Mouse (Mus musculus) limb, embryonic 10.5 days (tissue): Measurements from ENCODE around the gene Shank1. TPM values are rescaled to one million over a fixed set of nuclear protein-coding genes. Genes with fewer than 3 reads are reported as not detected.

Experiments used
- DNase-seq: peaks from one replicate; pipeline ENCODE4 v3.0.0-alpha.2; 2017; ENCODE audit warnings: low spot score
- H3K27ac ChIP-seq: fragments of 300-500 bp; sonication (generic); 2 replicates; pipeline ENCODE4 v1.5.1; 2016; ENCODE audit warnings: mild to moderate bottlenecking
- H3K27me3 ChIP-seq: fragments of 300-500 bp; sonication (generic); 2 replicates; pipeline ENCODE4 v1.6.1; 2016; ENCODE audit warnings: low read depth, mild to moderate bottlenecking; ENCODE audit not compliant: poor library complexity, severe bottlenecking
- H3K36me3 ChIP-seq: fragments of 300-500 bp; sonication (generic); 2 replicates; pipeline ENCODE4 v1.6.1; 2016; ENCODE audit warnings: mild to moderate bottlenecking, moderate library complexity
- H3K4me1 ChIP-seq: fragments of 300-500 bp; sonication (generic); 2 replicates; pipeline ENCODE4 v1.6.1; 2016
- H3K4me3 ChIP-seq: fragments of 300-500 bp; sonication (generic); 2 replicates; pipeline ENCODE4 v1.5.1; 2016; ENCODE audit warnings: mild to moderate bottlenecking, moderate library complexity
- H3K9me3 ChIP-seq: fragments of 300-500 bp; sonication (generic); replicated peaks from 2 replicates; pipeline ENCODE4 v1.6.1; 2016; ENCODE audit warnings: mild to moderate bottlenecking
- WGBS: fragments of 180-500 bp; shearing (Covaris S2); methylation state at CpG from one replicate; pipeline ENCODE4 v1.1.7; 2016; 5-methylcytosine and 5-hydroxymethylcytosine counted together
- polyA plus RNA-seq: library from polyadenylated mRNA; unstranded; fragments of >200 nt; fragmentation: Nextera tagmentation; extraction: Ambion mirVana; gene quantifications from 2 replicates; pipeline ENCODE4 v1.2.1, GENCODE M21; 2016

Shank1 gene
- polyA plus RNA-seq, 1 experiment from 2014 or later = 0.40 TPM

GRCm38 (mm10) chr7:44374756-44375155 lies 64.7 kb downstream of the Shank1 start:
- peaks cover 15% of the 10 kb centered on the region for H3K4me1 ChIP-seq
- peak overlapping the region; percentile 73 for H3K4me3 ChIP-seq
- no peaks in the 10 kb centered on the region for H3K36me3 ChIP-seq
- 0 out of 2 replicates have a peak, but pooled peaks cover 4% of the 10 kb centered on the region for H3K27me3 ChIP-seq
- peak; percentile 54 for DNase-seq
- WGBS = 1% methylated on average over 5 of the region's 5 CpGs
- H3K27ac ChIP-seq = peak overlapping the region; percentile 86
- H3K9me3 ChIP-seq = no peaks in the 10 kb centered on the region

DNA sequence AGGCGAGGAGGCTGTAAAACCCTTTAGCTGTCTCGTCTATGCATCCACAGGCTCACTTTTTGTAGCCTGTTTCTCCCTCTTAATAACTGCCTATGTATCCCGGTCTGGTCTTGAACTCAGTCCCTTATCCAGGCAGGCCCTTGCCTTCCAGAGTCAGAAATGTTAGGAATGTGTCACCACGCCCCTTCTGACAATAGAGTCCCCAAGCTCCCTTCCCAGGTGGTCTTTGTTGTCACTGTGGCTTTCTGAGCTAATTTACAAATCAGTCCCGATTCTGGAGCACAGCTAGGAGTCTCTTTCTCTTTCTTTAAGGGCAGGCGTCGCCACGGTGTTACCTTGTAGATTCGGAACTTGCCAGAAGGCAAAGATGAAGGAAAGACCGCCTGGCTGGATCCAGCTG lies 65.2 kb downstream of the Shank1 start:
- Histone ChIP-seq H3K36me3 (no peaks in the 10 kb centered on the region), H3K27ac (peak overlapping the region; percentile 86), H3K4me1 (peaks cover 15% of the 10 kb centered on the region), H3K27me3 (0 out of 2 replicates have a peak, but pooled peaks cover 4% of the 10 kb centered on the region), H3K9me3 (no peaks in the 10 kb centered on the region), H3K4me3 (peak overlapping the region; percentile 73)
- no peak for DNase-seq
- WGBS = 7% methylated on average over 10 of the region's 10 CpGs

GRCm38 (mm10) chr7:44375793-44376192 lies 65.7 kb downstream of the Shank1 start:
- no peaks in the 10 kb centered on the region for H3K36me3 ChIP-seq
- H3K27ac ChIP-seq = no peak overlapping the region
- H3K27me3 ChIP-seq = 0 out of 2 replicates have a peak, but pooled peaks cover 4% of the 10 kb centered on the region
- WGBS = 66% methylated on average over 3 of the region's 3 CpGs
- H3K4me3 ChIP-seq = no peak overlapping the region
- DNase-seq = no peak
- no peaks in the 10 kb centered on the region for H3K9me3 ChIP-seq
- H3K4me1 ChIP-seq = peaks cover 15% of the 10 kb centered on the region

- WGBS = 71% methylated on average over 4 of the region's 4 CpGs
These were observed 68.2 kb downstream of the Shank1 start for GRCm38 (mm10) chr7:44378290-44378689.

DNA sequence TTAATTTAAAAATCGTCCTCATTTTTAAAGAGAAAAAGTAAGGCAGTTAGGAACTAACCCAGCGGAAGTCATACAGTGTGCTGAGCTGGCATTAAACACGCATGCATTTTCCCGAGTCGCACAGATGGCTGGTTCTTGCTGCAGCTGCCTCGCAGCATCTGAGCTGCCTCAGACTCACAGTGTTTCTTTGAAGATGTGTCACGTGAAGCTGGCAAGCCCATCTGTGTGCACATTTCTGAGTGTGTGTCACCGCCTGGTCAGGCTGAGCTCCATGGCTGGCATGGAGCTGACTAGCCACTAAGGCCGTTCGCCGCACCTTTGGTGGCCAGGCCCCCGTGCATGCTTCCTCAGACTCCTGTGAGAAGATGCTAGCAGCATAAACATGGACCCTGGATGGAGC lies 72.5 kb downstream of the Shank1 start:
- WGBS = 83% methylated on average over 12 of the region's 12 CpGs
- H3K27me3 ChIP-seq = peaks cover 58% of the 10 kb centered on the region

More at GRCm38 (mm10) chr7:44378290-44378689, 68.2 kb downstream of the Shank1 start:
- no peaks in the 10 kb centered on the region for H3K9me3 ChIP-seq
- H3K4me3 ChIP-seq = no peak overlapping the region; the same call in 1 of the 2 replicates
- peaks cover 18% of the 10 kb centered on the region for H3K27me3 ChIP-seq
- peaks cover 13% of the 10 kb centered on the region for H3K4me1 ChIP-seq
- DNase-seq = no peak
- H3K27ac ChIP-seq = no peak overlapping the region
- no peaks in the 10 kb centered on the region for H3K36me3 ChIP-seq

DNA sequence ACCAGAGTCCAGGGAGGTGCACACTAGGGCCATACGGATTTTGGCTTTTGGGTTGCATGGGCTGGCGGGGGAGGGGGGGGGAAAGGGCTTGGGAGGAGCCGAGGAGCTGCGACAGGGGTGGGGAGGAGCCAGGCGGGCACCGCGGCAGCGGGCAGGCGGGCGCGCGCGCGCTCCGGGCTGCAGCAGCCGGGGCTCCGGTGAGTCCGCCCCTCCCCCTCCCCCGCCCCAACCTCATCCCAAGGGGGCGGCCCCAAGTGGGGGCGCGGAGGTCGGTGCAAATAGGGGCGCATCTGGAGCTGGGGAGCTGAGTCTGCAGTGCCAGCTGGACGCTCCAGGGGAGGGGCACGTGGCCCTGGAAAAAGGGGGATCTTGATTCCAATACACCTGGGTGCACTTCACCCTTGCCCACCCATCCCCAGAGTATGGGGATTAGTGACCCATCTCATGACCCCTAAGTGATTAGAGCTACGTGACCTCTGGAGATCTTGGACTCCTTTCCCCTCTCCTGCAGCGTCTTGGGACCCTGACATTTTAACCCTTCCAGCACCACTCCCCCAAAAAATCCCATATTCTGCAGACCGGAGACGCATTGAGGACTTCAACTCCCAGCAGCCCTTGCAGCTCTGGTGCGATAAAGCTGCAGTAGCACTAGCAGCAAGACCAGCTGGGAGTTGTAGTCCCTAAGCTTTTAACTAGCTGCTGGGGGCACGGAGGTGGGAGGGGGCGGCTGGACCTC lies 74.1 kb downstream of the Shank1 start, which contains the start of gene Syt3:
Syt3 (plus strand) TSS at position 123 of the 736 bp plus-strand sequence.
- Histone ChIP-seq H3K4me3 (peak within 1 kb of the TSS; percentile 65), H3K27me3 (peaks cover 66% of the 10 kb centered on the region), H3K9me3 (no peaks in the 10 kb centered on the region), H3K4me1 (peaks cover 13% of the 10 kb centered on the region), H3K27ac (peak within 1 kb of the TSS; percentile 34; the same call in 1 of the 2 replicates), H3K36me3 (no peaks in the 10 kb centered on the region)
- WGBS = under 1% methylated on average over 33 of the region's 33 CpGs
- peak; percentile 70 for DNase-seq

More for the DNA sequence above, 72.5 kb downstream of the Shank1 start:
- DNase-seq = no peak
- H3K4me1 ChIP-seq = peaks cover 13% of the 10 kb centered on the region
- H3K36me3 ChIP-seq = no peaks in the 10 kb centered on the region
- no peak overlapping the region for H3K27ac ChIP-seq
- no peak overlapping the region for H3K4me3 ChIP-seq
- no peaks in the 10 kb centered on the region for H3K9me3 ChIP-seq

DNA sequence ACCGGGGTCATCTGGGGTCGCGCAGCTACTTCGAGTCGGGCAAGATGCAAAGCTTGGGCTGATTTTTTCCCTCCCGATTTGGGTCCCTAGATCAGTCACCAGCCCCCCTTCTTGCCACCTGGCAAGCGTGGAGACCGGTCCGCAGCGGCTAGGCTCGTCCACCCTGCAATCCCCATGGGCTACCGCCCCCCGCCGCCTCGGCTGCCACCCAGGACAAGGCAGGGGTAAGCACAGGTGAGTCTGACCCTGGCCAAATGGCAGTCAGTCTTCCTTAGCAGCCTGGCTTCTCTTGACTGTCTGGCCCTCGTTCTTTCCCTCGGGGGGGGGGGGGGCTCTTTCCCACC lies 74.6 kb downstream of the Shank1 start:
- H3K9me3 ChIP-seq = no peaks in the 10 kb centered on the region
- H3K4me3 ChIP-seq = peak overlapping the region; percentile 65
- 1% methylated on average over 17 of the region's 17 CpGs for WGBS
- no peak overlapping the region for H3K27ac ChIP-seq
- H3K36me3 ChIP-seq = no peaks in the 10 kb centered on the region
- H3K4me1 ChIP-seq = peaks cover 13% of the 10 kb centered on the region
- peaks cover 66% of the 10 kb centered on the region for H3K27me3 ChIP-seq
- no peak for DNase-seq

DNA sequence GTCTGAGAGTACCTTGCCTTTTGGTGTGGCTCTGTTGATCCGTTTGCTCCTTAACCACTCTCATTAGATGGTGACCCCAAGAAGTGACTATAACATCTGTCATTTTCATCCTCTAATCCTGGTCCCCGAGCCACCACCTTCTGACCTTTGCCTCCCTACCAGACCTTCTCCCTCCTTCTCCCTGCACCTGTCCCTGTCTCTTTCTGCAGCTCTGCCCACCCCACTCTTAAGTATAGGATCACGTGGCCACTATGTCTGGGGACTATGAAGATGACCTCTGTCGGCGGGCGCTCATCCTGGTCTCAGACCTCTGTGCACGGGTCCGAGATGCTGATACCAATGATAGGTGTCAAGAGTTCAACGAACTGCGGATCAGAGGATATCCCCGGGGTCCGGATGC lies 75.7 kb downstream of the Shank1 start, which contains the start of gene 1700008O03Rik:
1700008O03Rik (minus strand) TSS at position 101 of the 400 bp plus-strand sequence.
- 73% methylated on average over 12 of the region's 12 CpGs for WGBS
- H3K36me3 ChIP-seq = no peaks in the 10 kb centered on the region
- DNase-seq = no peak
- H3K27me3 ChIP-seq = peaks cover 70% of the 10 kb centered on the region
- no peaks in the 10 kb centered on the region for H3K9me3 ChIP-seq
- H3K4me3 ChIP-seq = peak within 1 kb of the TSS; percentile 65
- H3K4me1 ChIP-seq = peaks cover 13% of the 10 kb centered on the region
- no peak within 1 kb of the TSS for H3K27ac ChIP-seq

GRCm38 (mm10) chr7:44391831-44392230 lies 81.8 kb downstream of the Shank1 start:
- 80% methylated on average over 4 of the region's 4 CpGs for WGBS
- H3K4me1 ChIP-seq = no peaks in the 10 kb centered on the region
- DNase-seq = no peak
- H3K27me3 ChIP-seq = peaks cover 43% of the 10 kb centered on the region
- no peak overlapping the region for H3K4me3 ChIP-seq
- no peaks in the 10 kb centered on the region for H3K9me3 ChIP-seq
- H3K27ac ChIP-seq = no peak overlapping the region
- H3K36me3 ChIP-seq = no peaks in the 10 kb centered on the region

- no peaks in the 10 kb centered on the region for H3K4me1 ChIP-seq
- DNase-seq = no peak
- H3K4me3 ChIP-seq = no peak overlapping the region
- 87% methylated on average over 14 of the region's 14 CpGs for WGBS
- peaks cover 38% of the 10 kb centered on the region for H3K27me3 ChIP-seq
- H3K36me3 ChIP-seq = no peaks in the 10 kb centered on the region
- H3K27ac ChIP-seq = no peak overlapping the region
- no peaks in the 10 kb centered on the region for H3K9me3 ChIP-seq
These were observed 82.3 kb downstream of the Shank1 start for GRCm38 (mm10) chr7:44392341-44392740.

- H3K9me3 ChIP-seq = no peaks in the 10 kb centered on the region
- DNase-seq = no peak
- H3K27me3 ChIP-seq = peaks cover 28% of the 10 kb centered on the region
- H3K4me3 ChIP-seq = no peak overlapping the region
- 93% methylated on average over 17 of the region's 17 CpGs for WGBS
- no peak overlapping the region for H3K27ac ChIP-seq
- no peaks in the 10 kb centered on the region for H3K4me1 ChIP-seq
- H3K36me3 ChIP-seq = no peaks in the 10 kb centered on the region
These were observed 83.2 kb downstream of the Shank1 start for GRCm38 (mm10) chr7:44393284-44393683.

DNA sequence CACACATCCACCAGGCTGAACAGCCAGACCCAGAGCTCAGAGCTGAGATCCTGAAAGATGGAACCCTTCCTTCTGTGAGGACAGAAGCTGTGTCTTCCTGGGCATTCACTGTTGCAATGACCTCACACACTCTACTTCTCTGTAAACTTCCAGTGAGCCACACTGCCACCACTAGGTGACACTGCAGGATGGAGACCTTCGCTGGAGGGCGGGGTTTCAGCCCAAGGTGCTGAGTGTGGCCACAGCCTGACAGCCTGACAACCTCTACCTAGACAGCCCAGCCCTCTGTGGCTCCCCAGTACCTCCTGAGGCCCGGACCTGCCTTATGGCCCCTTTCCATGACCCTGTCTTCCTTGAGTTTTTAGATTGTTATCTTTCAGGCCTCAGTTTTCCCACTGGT lies 88.5 kb downstream of the Shank1 start:
- H3K27me3 ChIP-seq = peaks cover 17% of the 10 kb centered on the region; the same call in 1 of the 2 replicates
- DNase-seq = peak; percentile 43
- H3K4me3 ChIP-seq = no peak overlapping the region
- 12% methylated on average over 3 of the region's 3 CpGs for WGBS
- no peaks in the 10 kb centered on the region for H3K9me3 ChIP-seq
- no peaks in the 10 kb centered on the region for H3K4me1 ChIP-seq
- no peak overlapping the region for H3K27ac ChIP-seq
- no peaks in the 10 kb centered on the region for H3K36me3 ChIP-seq

GRCm38 (mm10) chr7:44401673-44402072 lies 91.6 kb downstream of the Shank1 start:
- no peak overlapping the region for H3K27ac ChIP-seq
- 81% methylated on average over 6 of the region's 6 CpGs for WGBS
- H3K36me3 ChIP-seq = no peaks in the 10 kb centered on the region
- peaks cover 3% of the 10 kb centered on the region; the same call in 1 of the 2 replicates for H3K4me1 ChIP-seq
- H3K4me3 ChIP-seq = no peak overlapping the region
- no peak for DNase-seq
- peaks cover 30% of the 10 kb centered on the region for H3K27me3 ChIP-seq
- no peaks in the 10 kb centered on the region for H3K9me3 ChIP-seq
